Mouse (Mus musculus): ENCODE data around the gene Kif3a. TPM values are rescaled to one million over a fixed set of nuclear protein-coding genes. Genes with fewer than 3 reads are reported as not detected.

Gene Kif3a
- polyA plus RNA-seq, 1 experiment = 4.2 TPM

GRCm38 (mm10) chr11:53540394-53540793, 26.8 kb upstream of the Kif3a start:
- 90% methylated on average over 3 of the region's 3 CpGs for WGBS
- H3K27me3 ChIP-seq (ENCODE audit: control insufficient read depth, insufficient read depth, low read length) = no peaks in the 10 kb centered on the region
- no peak for TF ChIP-seq CTCF (IDR thresholded peaks at IDR 0.05; ENCODE audit: borderline replicate concordance, control insufficient read depth, extremely low read depth, insufficient read depth, low read length, poor library complexity)
- no peak for TF ChIP-seq POLR2A (IDR thresholded peaks at IDR 0.05; ENCODE audit: control insufficient read depth, extremely low read depth, insufficient read depth, low read length, poor library complexity)
- H3K4me3 ChIP-seq (ENCODE audit: control insufficient read depth, insufficient read depth, low read length) = no peak overlapping the region
- no peaks in the 10 kb centered on the region for H3K36me3 ChIP-seq (ENCODE audit: control insufficient read depth, insufficient read depth, low read length)
- H3K4me1 ChIP-seq (replicated peaks; ENCODE audit: control insufficient read depth, insufficient read depth, low read length) = no peaks in the 10 kb centered on the region
- no peak for DNase-seq
- no peak overlapping the region for H3K27ac ChIP-seq (ENCODE audit: control insufficient read depth, insufficient read depth, low read length)

GRCm38 (mm10) chr11:53541222-53541621, 26.0 kb upstream of the Kif3a start:
- Histone ChIP-seq H3K4me3 (ENCODE audit: control insufficient read depth, insufficient read depth, low read length) (no peak overlapping the region), H3K4me1 (replicated peaks; ENCODE audit: control insufficient read depth, insufficient read depth, low read length) (no peaks in the 10 kb centered on the region), H3K27me3 (ENCODE audit: control insufficient read depth, insufficient read depth, low read length) (no peaks in the 10 kb centered on the region), H3K27ac (ENCODE audit: control insufficient read depth, insufficient read depth, low read length) (no peak overlapping the region), H3K36me3 (ENCODE audit: control insufficient read depth, insufficient read depth, low read length) (no peaks in the 10 kb centered on the region)
- TF ChIP-seq POLR2A (IDR thresholded peaks at IDR 0.05; ENCODE audit: control insufficient read depth, extremely low read depth, insufficient read depth, low read length, poor library complexity) (no peak), CTCF (IDR thresholded peaks at IDR 0.05; ENCODE audit: borderline replicate concordance, control insufficient read depth, extremely low read depth, insufficient read depth, low read length, poor library complexity) (no peak)
- DNase-seq = no peak
- WGBS = 98% methylated on average over 11 of the region's 11 CpGs

- Histone ChIP-seq H3K27ac (ENCODE audit: control insufficient read depth, insufficient read depth, low read length) (no peak overlapping the region), H3K4me3 (ENCODE audit: control insufficient read depth, insufficient read depth, low read length) (no peak overlapping the region), H3K27me3 (ENCODE audit: control insufficient read depth, insufficient read depth, low read length) (no peaks in the 10 kb centered on the region), H3K36me3 (ENCODE audit: control insufficient read depth, insufficient read depth, low read length) (no peaks in the 10 kb centered on the region), H3K4me1 (replicated peaks; ENCODE audit: control insufficient read depth, insufficient read depth, low read length) (no peaks in the 10 kb centered on the region)
- 92% methylated on average over 7 of the region's 7 CpGs for WGBS
- no peak for TF ChIP-seq POLR2A (IDR thresholded peaks at IDR 0.05; ENCODE audit: control insufficient read depth, extremely low read depth, insufficient read depth, low read length, poor library complexity)
- TF ChIP-seq CTCF (IDR thresholded peaks at IDR 0.05; ENCODE audit: borderline replicate concordance, control insufficient read depth, extremely low read depth, insufficient read depth, low read length, poor library complexity) = no peak
- no peak for DNase-seq
These were observed 24.2 kb upstream of the Kif3a start for GRCm38 (mm10) chr11:53543021-53543420.

GRCm38 (mm10) chr11:53546271-53546670, 20.9 kb upstream of the Kif3a start:
- H3K4me3 ChIP-seq (ENCODE audit: control insufficient read depth, insufficient read depth, low read length) = no peak overlapping the region
- TF ChIP-seq CTCF (IDR thresholded peaks at IDR 0.05; ENCODE audit: borderline replicate concordance, control insufficient read depth, extremely low read depth, insufficient read depth, low read length, poor library complexity) (no peak), POLR2A (IDR thresholded peaks at IDR 0.05; ENCODE audit: control insufficient read depth, extremely low read depth, insufficient read depth, low read length, poor library complexity) (no peak)
- no peaks in the 10 kb centered on the region for H3K36me3 ChIP-seq (ENCODE audit: control insufficient read depth, insufficient read depth, low read length)
- no peak overlapping the region for H3K27ac ChIP-seq (ENCODE audit: control insufficient read depth, insufficient read depth, low read length)
- no peak for DNase-seq
- no peaks in the 10 kb centered on the region for H3K27me3 ChIP-seq (ENCODE audit: control insufficient read depth, insufficient read depth, low read length)
- 93% methylated on average over 6 of the region's 6 CpGs for WGBS
- H3K4me1 ChIP-seq (replicated peaks; ENCODE audit: control insufficient read depth, insufficient read depth, low read length) = no peaks in the 10 kb centered on the region

GRCm38 (mm10) chr11:53547566-53547965, 19.6 kb upstream of the Kif3a start:
- no peak for DNase-seq
- no peaks in the 10 kb centered on the region for H3K27me3 ChIP-seq (ENCODE audit: control insufficient read depth, insufficient read depth, low read length)
- H3K27ac ChIP-seq (ENCODE audit: control insufficient read depth, insufficient read depth, low read length) = no peak overlapping the region
- H3K4me1 ChIP-seq (replicated peaks; ENCODE audit: control insufficient read depth, insufficient read depth, low read length) = no peaks in the 10 kb centered on the region
- TF ChIP-seq POLR2A (IDR thresholded peaks at IDR 0.05; ENCODE audit: control insufficient read depth, extremely low read depth, insufficient read depth, low read length, poor library complexity) (no peak), CTCF (IDR thresholded peaks at IDR 0.05; ENCODE audit: borderline replicate concordance, control insufficient read depth, extremely low read depth, insufficient read depth, low read length, poor library complexity) (no peak)
- H3K36me3 ChIP-seq (ENCODE audit: control insufficient read depth, insufficient read depth, low read length) = no peaks in the 10 kb centered on the region
- H3K4me3 ChIP-seq (ENCODE audit: control insufficient read depth, insufficient read depth, low read length) = no peak overlapping the region
- 91% methylated on average over 6 of the region's 6 CpGs for WGBS

- DNase-seq = no peak
These were observed 19.1 kb upstream of the Kif3a start for GRCm38 (mm10) chr11:53548036-53548605.

GRCm38 (mm10) chr11:53550714-53551113, 16.5 kb upstream of the Kif3a start:
- no peaks in the 10 kb centered on the region for H3K36me3 ChIP-seq (ENCODE audit: control insufficient read depth, insufficient read depth, low read length)

More at GRCm38 (mm10) chr11:53548036-53548605, 19.1 kb upstream of the Kif3a start:
- Histone ChIP-seq H3K4me3 (ENCODE audit: control insufficient read depth, insufficient read depth, low read length) (no peak overlapping the region), H3K27ac (ENCODE audit: control insufficient read depth, insufficient read depth, low read length) (no peak overlapping the region), H3K27me3 (ENCODE audit: control insufficient read depth, insufficient read depth, low read length) (no peaks in the 10 kb centered on the region), H3K4me1 (replicated peaks; ENCODE audit: control insufficient read depth, insufficient read depth, low read length) (no peaks in the 10 kb centered on the region), H3K36me3 (ENCODE audit: control insufficient read depth, insufficient read depth, low read length) (no peaks in the 10 kb centered on the region)
- TF ChIP-seq POLR2A (IDR thresholded peaks at IDR 0.05; ENCODE audit: control insufficient read depth, extremely low read depth, insufficient read depth, low read length, poor library complexity) (no peak), CTCF (IDR thresholded peaks at IDR 0.05; ENCODE audit: borderline replicate concordance, control insufficient read depth, extremely low read depth, insufficient read depth, low read length, poor library complexity) (no peak)
- 94% methylated on average over 19 of the region's 19 CpGs for WGBS

More at GRCm38 (mm10) chr11:53550714-53551113, 16.5 kb upstream of the Kif3a start:
- Histone ChIP-seq H3K27ac (ENCODE audit: control insufficient read depth, insufficient read depth, low read length) (no peak overlapping the region), H3K27me3 (ENCODE audit: control insufficient read depth, insufficient read depth, low read length) (no peaks in the 10 kb centered on the region), H3K4me3 (ENCODE audit: control insufficient read depth, insufficient read depth, low read length) (no peak overlapping the region), H3K4me1 (replicated peaks; ENCODE audit: control insufficient read depth, insufficient read depth, low read length) (no peaks in the 10 kb centered on the region)
- DNase-seq = no peak
- WGBS = 92% methylated on average over 1 of the region's 1 CpGs
- TF ChIP-seq POLR2A (IDR thresholded peaks at IDR 0.05; ENCODE audit: control insufficient read depth, extremely low read depth, insufficient read depth, low read length, poor library complexity) (no peak), CTCF (IDR thresholded peaks at IDR 0.05; ENCODE audit: borderline replicate concordance, control insufficient read depth, extremely low read depth, insufficient read depth, low read length, poor library complexity) (no peak)
